Mouse (Mus musculus) myocyte (in vitro differentiated cells): ENCODE results near the gene Nkx3-2. TPM values are rescaled to one million over a fixed set of nuclear protein-coding genes. Genes with fewer than 3 reads are reported as not detected.

Experiments
- H3K27me3 ChIP-seq: one replicate; pipeline ENCODE4 v1.6.1; 2011; ENCODE audit not compliant: control insufficient read depth, insufficient read depth, insufficient read length
- H3K36me3 ChIP-seq: one replicate; pipeline ENCODE4 v1.6.1; 2011; ENCODE audit not compliant: control insufficient read depth, insufficient read depth
- H3K4me2 ChIP-seq: one replicate; pipeline ENCODE4 v1.6.1; 2011; ENCODE audit warnings: low read depth, control low read depth
- H3K4me3 ChIP-seq: one replicate; pipeline ENCODE4 v1.5.1; 2011; ENCODE audit warnings: mild to moderate bottlenecking, control low read depth, moderate library complexity
- H3K79me2 ChIP-seq: one replicate; pipeline ENCODE4 v1.6.1; 2011; ENCODE audit not compliant: control insufficient read depth, insufficient read depth
- H3ac ChIP-seq: one replicate; pipeline ENCODE4 v1.6.1; 2011; ENCODE audit not compliant: control insufficient read depth, insufficient read length
- CEBPB ChIP-seq: IDR thresholded peaks from 2 replicates; pipeline ENCODE4 v1.6.1; 2011; ENCODE audit warnings: mild to moderate bottlenecking, moderate library complexity; ENCODE audit not compliant: poor library complexity, insufficient read depth, severe bottlenecking
- E2F4 ChIP-seq: IDR thresholded peaks from one replicate; pipeline ENCODE4 v1.6.1; 2011; ENCODE audit warnings: mild to moderate bottlenecking, control low read depth, moderate library complexity; ENCODE audit not compliant: insufficient read depth
- MAX ChIP-seq: IDR thresholded peaks from one replicate; pipeline ENCODE4 v1.6.1; 2011; ENCODE audit warnings: low read depth, mild to moderate bottlenecking, control low read depth
- MYOD1 ChIP-seq, 3 experiments: IDR thresholded peaks; one replicate each; pipeline ENCODE4 v1.6.1; 2011; ENCODE audit warnings: control low read depth in 2 of 3, low read depth in 2 of 3, mild to moderate bottlenecking in 2 of 3, moderate library complexity in 1 of 3; ENCODE audit not compliant: insufficient read length in 2 of 3, control insufficient read depth in 1 of 3
- MYOG ChIP-seq, 3 experiments: IDR thresholded peaks; one replicate each; pipeline ENCODE4 v1.6.1; 2011; ENCODE audit warnings: control low read depth in 2 of 3, low read depth in 2 of 3, mild to moderate bottlenecking in 2 of 3; ENCODE audit not compliant: insufficient read length in 2 of 3, control insufficient read depth in 1 of 3, insufficient read depth in 1 of 3
- POLR2A ChIP-seq: IDR thresholded peaks from one replicate; pipeline ENCODE4 v1.6.1; 2011; ENCODE audit warnings: low read depth, mild to moderate bottlenecking, control low read depth, moderate library complexity; ENCODE audit not compliant: insufficient read length
- POLR2AphosphoS2 ChIP-seq: IDR thresholded peaks from one replicate; pipeline ENCODE4 v1.6.1; 2011; ENCODE audit warnings: low read depth, control low read depth; ENCODE audit not compliant: insufficient read length
- REST ChIP-seq: IDR thresholded peaks from one replicate; pipeline ENCODE4 v1.6.1; 2011; ENCODE audit warnings: mild to moderate bottlenecking, control low read depth, moderate library complexity; ENCODE audit not compliant: insufficient read depth, insufficient read length
- SRF ChIP-seq: IDR thresholded peaks from one replicate; pipeline ENCODE4 v1.6.1; 2011; ENCODE audit warnings: low read depth; ENCODE audit not compliant: control insufficient read depth, insufficient read length
- TCF12 ChIP-seq: IDR thresholded peaks from one replicate; pipeline ENCODE4 v1.6.1; 2011; ENCODE audit warnings: mild to moderate bottlenecking, control low read depth; ENCODE audit not compliant: poor library complexity, insufficient read depth, severe bottlenecking
- TCF3 ChIP-seq: IDR thresholded peaks from one replicate; pipeline ENCODE4 v1.6.1; 2011; ENCODE audit warnings: low read depth, control low read depth; ENCODE audit not compliant: insufficient read length
- USF1 ChIP-seq: IDR thresholded peaks from one replicate; pipeline ENCODE4 v1.6.1; 2011; ENCODE audit warnings: low read depth, mild to moderate bottlenecking, control low read depth, moderate library complexity
- polyA plus RNA-seq: library from polyadenylated mRNA; unstranded; fragments of >200 nt; fragmentation: generic; extraction: Trizol; gene quantifications from one replicate; pipeline ENCODE4 v1.2.1, GENCODE M21; 2012; ENCODE audit warnings: missing spikeins

The Nkx3-2 gene
- polyA plus RNA-seq, 1 experiment: 0.11 TPM

GRCm38 (mm10) chr5:41790517-41790916 is 26.2 kb upstream of the Nkx3-2 start:
- no peak for TF ChIP-seq TCF3
- TF ChIP-seq USF1: no peak
- TF ChIP-seq REST: no peak
- TF ChIP-seq MYOD1 (IDR thresholded peaks at IDR 0.05; ENCODE audit: control insufficient read depth in 1 of 3, insufficient read length in 2 of 3, low read depth in 2 of 3): no peak
- no peak for TF ChIP-seq MYOG (IDR thresholded peaks at IDR 0.05; ENCODE audit: control insufficient read depth in 1 of 3, insufficient read depth in 1 of 3, insufficient read length in 2 of 3, low read depth in 2 of 3)
- TF ChIP-seq CEBPB: no peak
- TF ChIP-seq MAX: no peak
- TF ChIP-seq SRF: no peak
- no peak for TF ChIP-seq TCF12
- TF ChIP-seq E2F4: no peak
- TF ChIP-seq POLR2AphosphoS2: no peak
- no peak for TF ChIP-seq POLR2A
- Histone ChIP-seq H3K4me3 (no peak overlapping the region), H3K4me2 (no peak overlapping the region), H3K36me3 (peaks cover 49% of the 10 kb centered on the region), H3K79me2 (no peaks in the 10 kb centered on the region), H3K27me3 (no peaks in the 10 kb centered on the region), H3ac (no peak overlapping the region)

DNA sequence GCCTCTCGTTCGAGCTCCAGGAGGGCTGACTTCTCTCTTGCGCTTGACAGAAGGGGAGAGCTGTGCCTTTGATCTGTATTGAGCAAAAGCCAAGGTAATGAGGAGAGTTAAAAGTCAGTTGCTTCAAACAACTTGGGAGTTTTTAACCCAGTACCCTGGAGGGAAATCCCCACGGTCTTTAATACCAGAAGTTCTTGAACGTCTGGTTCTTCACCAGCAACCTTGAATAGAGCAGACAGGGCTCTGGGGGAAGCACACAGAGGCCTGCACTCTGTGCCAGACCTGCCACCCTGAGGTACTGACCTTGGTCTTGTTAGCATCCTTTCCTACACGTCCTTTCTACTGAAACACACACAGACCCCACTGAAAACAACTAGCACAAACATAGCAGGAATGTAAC is 24.6 kb upstream of the Nkx3-2 start:
- no peak overlapping the region for H3K4me3 ChIP-seq
- peaks cover 40% of the 10 kb centered on the region for H3K36me3 ChIP-seq
- no peaks in the 10 kb centered on the region for H3K27me3 ChIP-seq
- TF ChIP-seq REST (no peak), TCF12 (no peak), POLR2A (no peak), E2F4 (no peak), SRF (no peak), CEBPB (no peak), POLR2AphosphoS2 (no peak)
- no peak overlapping the region for H3K4me2 ChIP-seq
- no peaks in the 10 kb centered on the region for H3K79me2 ChIP-seq
- no peak overlapping the region for H3ac ChIP-seq

DNA sequence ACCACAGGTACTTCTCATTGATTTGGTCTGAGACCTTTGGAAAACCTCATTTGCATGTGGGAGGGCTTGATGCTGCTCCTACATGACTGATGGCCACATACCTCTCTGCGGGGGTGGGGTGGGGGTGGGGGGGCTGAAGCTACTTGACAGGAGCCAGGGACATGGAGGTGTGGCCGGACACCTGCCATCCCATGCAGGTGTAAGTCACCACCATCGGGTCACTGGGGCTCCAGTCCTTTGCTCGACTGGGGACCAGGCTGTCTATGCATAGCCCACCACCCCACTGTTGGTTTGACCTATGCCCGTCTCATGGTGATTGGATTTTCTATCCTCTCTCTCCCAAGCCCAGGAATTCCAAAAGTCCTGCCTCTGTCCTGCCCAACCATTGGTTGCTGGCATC is 17.6 kb upstream of the Nkx3-2 start:
- Histone ChIP-seq H3K79me2 (no peaks in the 10 kb centered on the region), H3K4me2 (no peak overlapping the region), H3ac (no peak overlapping the region), H3K27me3 (no peaks in the 10 kb centered on the region), H3K36me3 (peaks cover 15% of the 10 kb centered on the region), H3K4me3 (no peak overlapping the region)
- no peak for TF ChIP-seq REST
- no peak for TF ChIP-seq SRF
- TF ChIP-seq MAX: no peak

DNA sequence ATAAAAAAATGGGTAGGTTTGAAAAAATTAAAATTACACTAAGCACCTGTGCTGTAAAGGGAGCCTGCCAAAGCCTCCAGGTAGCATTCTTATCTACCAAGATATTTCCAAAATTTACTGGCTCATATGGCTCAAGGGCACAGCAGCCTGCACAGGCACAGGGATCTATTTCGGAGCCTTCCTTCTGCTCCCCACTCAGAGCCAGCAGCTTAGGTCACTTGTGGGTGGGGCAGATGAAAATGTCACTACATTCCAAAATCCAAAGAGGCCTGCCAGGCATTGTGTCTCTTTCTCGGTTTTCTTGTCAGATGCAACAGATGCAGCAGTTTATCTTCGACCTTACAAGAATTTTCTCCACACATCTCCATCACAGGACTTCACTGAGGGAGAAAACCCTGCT is 15.7 kb upstream of the Nkx3-2 start:
- no peak overlapping the region for H3K4me3 ChIP-seq
- no peak overlapping the region for H3ac ChIP-seq
- no peak overlapping the region for H3K4me2 ChIP-seq
- no peaks in the 10 kb centered on the region for H3K27me3 ChIP-seq
- no peaks in the 10 kb centered on the region for H3K36me3 ChIP-seq
- no peaks in the 10 kb centered on the region for H3K79me2 ChIP-seq
- no peak for TF ChIP-seq TCF12
- TF ChIP-seq MYOG (IDR thresholded peaks at IDR 0.05; ENCODE audit: control insufficient read depth in 1 of 3, insufficient read depth in 1 of 3, insufficient read length in 2 of 3, low read depth in 2 of 3): no peak
- no peak for TF ChIP-seq CEBPB
- TF ChIP-seq E2F4: no peak
- no peak for TF ChIP-seq MYOD1 (IDR thresholded peaks at IDR 0.05; ENCODE audit: control insufficient read depth in 1 of 3, insufficient read length in 2 of 3, low read depth in 2 of 3)

DNA sequence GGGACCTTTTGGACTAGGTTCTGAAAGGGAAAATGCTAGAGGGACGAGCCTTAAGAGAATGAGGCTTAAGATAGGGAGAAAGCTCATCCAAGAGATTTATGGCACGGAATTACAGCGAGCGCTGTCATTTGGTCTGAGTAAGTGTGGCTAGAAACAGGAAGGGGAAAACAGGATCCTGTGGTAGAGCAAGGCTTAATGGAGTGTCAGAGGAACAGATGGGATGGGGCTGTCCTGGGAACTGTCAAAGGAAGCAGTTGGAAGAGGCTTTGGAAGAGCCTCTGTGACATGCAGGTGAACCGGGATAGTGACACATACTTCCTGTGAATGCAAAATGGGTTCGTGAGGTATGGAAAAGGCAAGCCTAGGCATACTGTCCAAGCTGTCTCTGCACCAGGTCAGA is 11.4 kb upstream of the Nkx3-2 start:
- TF ChIP-seq REST (no peak), TCF12 (no peak), USF1 (no peak), E2F4 (no peak), POLR2A (no peak), MAX (no peak), POLR2AphosphoS2 (no peak), MYOG (IDR thresholded peaks at IDR 0.05; ENCODE audit: control insufficient read depth in 1 of 3, insufficient read depth in 1 of 3, insufficient read length in 2 of 3, low read depth in 2 of 3) (no peak)
- Histone ChIP-seq H3K27me3 (no peaks in the 10 kb centered on the region), H3ac (no peak overlapping the region)

GRCm38 (mm10) chr5:41775273-41775672 is 11.0 kb upstream of the Nkx3-2 start:
- no peak overlapping the region for H3K4me3 ChIP-seq
- H3ac ChIP-seq: no peak overlapping the region
- H3K4me2 ChIP-seq: peak overlapping the region; percentile 47
- TF ChIP-seq TCF3 (no peak), REST (no peak), E2F4 (no peak), CEBPB (no peak)
- H3K27me3 ChIP-seq: no peaks in the 10 kb centered on the region
- H3K79me2 ChIP-seq: no peaks in the 10 kb centered on the region
- no peaks in the 10 kb centered on the region for H3K36me3 ChIP-seq

More for the DNA sequence above, 11.4 kb upstream of the Nkx3-2 start:
- H3K79me2 ChIP-seq: no peaks in the 10 kb centered on the region
- peak overlapping the region; percentile 47 for H3K4me2 ChIP-seq
- no peaks in the 10 kb centered on the region for H3K36me3 ChIP-seq
- H3K4me3 ChIP-seq: no peak overlapping the region
